Mouse (Mus musculus) Muller cell, postnatal 12 days (primary cell): ENCODE measurements around the gene Pth2.

Experiments used
- DNase-seq: peaks from one replicate; pipeline ENCODE4 v3.0.0-alpha.2; 2015; ENCODE audit errors: inconsistent ontology term

Pth2 gene

GRCm38 (mm10) chr7:45153586-45153985 is 27.2 kb upstream of the Pth2 start:
- no peak for DNase-seq

DNA sequence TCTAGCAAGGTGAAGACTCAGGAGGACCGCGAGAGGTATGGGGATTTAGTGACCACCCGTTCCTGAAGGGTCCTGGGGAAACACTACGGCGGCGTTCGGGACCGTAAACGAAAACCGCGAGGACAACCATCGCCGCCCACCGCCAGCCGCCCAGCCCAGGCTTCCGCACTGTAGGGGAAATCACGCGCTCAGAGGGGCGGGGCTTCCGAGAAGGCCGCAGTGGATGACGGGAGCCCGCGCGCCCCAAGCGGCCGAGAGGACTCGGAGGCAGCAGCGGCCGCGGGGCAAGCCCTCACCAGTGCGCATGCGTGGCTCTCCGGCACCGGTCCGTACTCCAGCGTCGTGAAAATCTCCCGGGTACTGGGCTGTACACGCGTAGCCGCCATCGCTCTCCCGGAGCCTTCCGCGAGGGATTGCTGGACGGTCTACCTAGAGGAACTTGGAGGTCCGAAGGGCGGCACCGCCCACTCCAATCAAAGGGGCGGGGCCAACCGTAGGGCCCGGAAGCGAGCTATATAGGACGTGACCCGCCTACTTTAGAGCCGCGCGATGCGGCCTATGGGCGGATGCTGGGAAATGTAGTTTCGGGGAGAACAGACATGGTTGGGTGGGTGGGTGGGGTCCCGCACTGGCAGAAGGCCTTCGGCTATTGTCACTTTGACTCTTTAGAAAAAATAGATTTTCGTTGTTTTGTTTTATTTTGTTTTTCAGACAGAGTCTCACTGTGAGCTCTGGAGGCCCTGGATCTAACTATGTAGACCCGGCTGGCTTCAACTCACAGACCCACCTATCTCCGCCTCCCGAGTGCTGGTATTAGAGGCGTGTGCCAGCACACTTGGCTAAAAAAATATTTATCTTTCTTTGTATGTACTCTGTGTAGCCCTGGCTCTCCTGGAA is 26.5 kb upstream of the Pth2 start, which contains the start of the genes Pih1d1 and Aldh16a1:
Gene Pih1d1, plus strand, starts transcription at position 208 of the 897 bp plus-strand sequence.
Gene Aldh16a1, minus strand, starts transcription at position 489 of the 897 bp plus-strand sequence.
- peak; percentile 98 for DNase-seq

- DNase-seq, result peak; percentile 50
Observed at GRCm38 (mm10) chr7:45154993-45155514, 25.7 kb upstream of the Pth2 start.

DNA sequence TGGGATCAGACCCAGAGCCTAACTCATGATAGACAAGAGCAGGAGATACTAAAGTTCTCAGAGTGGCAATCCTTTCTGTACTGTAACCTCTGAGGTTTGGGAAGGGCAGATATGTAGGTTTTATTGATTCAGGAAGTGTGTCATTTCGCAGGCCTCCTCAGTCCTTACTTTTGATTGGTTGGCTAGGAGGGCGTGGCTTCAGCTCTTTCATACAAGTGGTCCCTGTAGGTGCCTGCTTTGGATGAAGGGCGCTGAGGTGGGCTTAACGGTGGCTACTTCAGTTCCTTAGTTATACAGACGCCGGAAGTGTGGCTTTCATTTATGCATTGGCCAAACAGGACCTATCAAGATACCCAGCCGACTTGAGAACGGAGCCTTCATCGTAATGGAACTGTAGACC is 25.2 kb upstream of the Pth2 start:
- no peak for DNase-seq

- DNase-seq, result no peak
Observed at GRCm38 (mm10) chr7:45156206-45156605, 24.6 kb upstream of the Pth2 start.

GRCm38 (mm10) chr7:45157459-45157858 is 23.3 kb upstream of the Pth2 start:
- DNase-seq, result no peak

DNA sequence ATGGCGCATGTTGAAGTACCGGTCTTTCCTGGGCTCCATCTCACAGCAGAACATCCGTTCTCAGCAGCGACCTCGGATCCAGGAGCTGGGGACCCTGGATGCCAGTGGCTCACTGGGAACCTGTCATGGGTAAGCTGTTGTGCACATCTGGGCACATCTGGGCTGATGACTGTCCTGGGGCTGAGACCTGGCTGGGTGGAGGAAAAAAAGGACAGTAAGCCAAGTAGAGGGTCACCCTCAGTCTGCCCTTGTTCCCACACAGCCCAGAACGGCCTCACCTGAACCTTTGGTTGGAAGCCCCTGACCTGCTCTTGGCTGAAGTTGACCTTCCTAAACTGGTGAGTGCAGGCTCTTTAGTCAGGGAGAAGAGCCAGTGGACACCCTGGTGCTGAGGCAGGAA is 21.8 kb upstream of the Pth2 start:
- DNase-seq, result no peak

- DNase-seq, result no peak
Observed at GRCm38 (mm10) chr7:45160316-45160800, 20.4 kb upstream of the Pth2 start.

DNA sequence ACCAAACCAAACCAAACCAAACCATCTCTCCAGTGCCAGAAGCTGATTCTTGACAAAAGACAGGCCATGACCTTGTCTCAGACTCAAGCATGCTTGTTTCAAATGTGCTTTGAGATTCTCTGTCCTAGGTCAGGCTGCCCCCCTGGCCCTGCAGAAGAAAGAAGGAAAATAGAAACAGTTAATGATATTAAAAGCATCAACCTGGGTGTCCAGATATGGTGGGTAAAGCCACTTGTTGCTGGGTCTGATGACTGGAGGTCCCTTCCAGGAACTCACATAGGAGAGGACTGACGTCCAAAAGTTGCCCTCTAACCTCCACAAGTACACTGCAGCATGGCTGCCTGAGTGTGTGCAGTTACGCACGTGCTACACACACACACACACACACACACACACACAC is 19.9 kb upstream of the Pth2 start:
- DNase-seq, result no peak

DNA sequence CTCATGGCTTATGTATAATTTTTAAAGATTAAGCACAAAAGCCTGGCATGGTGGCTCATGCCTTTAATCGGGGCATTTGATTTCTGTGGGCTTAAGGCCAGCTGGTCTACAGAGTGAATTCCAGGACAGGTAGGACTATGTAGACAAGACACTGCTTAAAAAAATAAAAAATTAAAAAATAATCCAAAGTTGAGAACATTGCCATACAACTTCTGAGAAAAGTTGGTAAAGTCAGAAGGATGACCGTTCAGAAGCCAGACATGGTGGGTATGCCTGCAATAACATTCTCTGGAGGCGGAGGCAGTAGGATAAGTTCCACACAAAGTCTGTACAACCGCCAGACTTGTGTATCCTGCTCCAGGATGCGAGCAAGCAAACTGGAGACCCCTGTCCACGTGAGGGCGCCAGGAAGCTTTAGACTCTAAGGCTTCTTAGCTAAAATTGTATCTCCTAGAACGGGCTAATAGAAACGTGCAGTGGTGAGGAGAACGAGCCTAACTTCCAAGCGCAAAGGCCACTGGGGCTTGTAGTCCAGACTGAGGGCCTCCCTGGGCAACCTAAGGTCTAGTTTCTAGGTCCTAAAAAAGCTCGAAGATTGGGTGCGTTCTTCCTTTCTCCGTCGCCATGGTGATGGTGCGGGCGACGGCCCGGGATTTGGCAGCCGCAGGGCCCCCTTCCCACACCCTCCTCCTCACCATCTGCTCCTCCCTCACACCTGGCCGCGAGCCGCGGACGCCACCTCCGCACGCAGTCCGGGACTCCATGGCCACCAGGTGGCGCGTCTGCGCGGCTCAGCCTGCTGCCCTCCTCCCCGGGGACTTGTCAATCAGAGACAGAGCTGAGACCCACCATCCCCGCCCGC is 19.0 kb upstream of the Pth2 start:
- peak; percentile 90 for DNase-seq

DNA sequence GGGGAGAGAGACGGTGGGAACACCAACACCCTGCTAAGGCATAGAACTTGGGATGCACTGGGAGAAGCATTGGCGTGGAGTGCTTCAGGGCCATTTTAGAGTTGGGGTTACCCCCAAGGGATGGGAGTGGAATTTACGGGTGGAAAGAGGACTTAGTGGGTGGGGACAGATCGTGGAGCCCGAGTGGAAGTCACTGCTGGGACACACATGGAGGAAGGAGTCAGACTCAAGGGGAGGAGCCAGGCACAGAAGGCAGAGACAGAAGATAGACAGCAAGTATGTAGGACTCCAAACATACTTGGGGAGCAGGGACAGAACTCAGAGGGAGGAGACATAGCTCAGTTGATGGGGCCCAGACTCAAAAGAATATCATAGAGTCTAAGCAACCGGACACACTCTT is 18.2 kb upstream of the Pth2 start:
- no peak for DNase-seq

DNA sequence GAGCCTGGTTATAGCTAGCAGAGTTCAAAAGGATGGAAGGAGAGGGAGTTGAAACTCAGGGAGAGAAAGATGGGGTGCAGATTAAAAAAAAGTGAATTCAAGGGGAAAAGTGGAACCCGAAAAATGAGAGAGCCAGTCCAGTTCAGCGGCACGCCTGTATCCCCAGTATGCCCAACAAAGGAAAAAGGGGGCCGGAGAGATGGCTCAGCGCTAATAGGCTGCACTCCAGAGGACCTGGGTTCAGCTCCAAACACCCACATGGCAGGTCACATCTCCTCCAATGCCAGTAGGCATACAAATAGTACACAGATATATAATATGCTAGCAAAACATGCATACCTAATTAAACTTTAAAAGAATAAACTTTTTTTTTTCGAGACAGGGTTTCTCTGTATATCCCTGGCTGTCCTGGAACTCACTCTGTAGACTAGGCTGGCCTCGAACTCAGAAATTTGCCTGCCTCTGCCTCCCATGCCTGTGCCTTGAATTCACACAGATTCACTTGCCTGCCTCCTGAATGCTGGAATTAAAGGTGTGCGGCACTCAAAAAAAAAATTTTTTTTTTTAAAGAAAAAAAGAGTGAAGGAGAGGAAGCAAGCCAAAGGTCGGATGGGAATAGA is 17.7 kb upstream of the Pth2 start:
- no peak for DNase-seq

- DNase-seq, result peak; percentile 46
Observed at GRCm38 (mm10) chr7:45163735-45164490, 16.9 kb upstream of the Pth2 start, which contains the start of gene Slc17a7. TSS of gene Slc17a7 (plus strand) at chr7:45163949.

DNA sequence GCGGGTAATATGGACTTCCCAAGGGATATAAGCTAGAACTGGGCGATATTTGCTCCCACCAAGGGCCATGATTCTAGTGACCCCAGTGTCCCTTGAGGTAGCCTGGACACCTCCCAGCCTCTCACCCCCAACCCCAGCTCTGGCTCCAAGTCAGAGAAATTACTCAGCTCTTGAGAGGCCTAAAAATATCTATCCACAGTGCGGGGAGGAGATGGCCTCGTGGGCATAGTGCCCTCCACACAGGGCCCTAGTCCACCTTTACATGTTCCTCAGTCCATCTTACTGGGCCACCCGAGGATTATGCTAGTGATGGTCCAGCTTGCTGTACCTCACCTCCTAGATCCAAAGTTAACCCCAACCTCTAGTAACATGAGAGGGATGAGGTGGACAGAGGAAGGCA is 16.0 kb upstream of the Pth2 start:
- DNase-seq, result no peak

DNA sequence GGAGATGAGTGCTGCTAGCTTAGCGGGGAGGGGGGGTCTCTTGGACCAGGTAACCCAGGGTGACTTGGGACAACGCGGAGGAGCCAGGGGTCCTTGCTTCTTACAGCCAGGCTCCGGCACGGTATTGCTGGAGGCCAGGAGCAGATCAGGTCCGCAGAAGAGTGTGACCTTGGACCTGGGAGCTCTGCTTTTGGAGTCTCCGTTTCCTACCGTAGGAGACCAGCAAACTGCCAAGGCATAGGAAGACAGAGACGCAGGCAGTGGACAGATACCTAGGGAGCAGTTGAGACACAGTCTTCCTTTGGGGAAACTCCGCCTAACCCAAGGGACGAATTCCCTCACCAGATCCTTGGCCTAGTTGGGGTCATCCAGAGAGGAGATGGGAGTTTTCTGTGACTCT is 15.1 kb upstream of the Pth2 start:
- DNase-seq, result no peak

DNA sequence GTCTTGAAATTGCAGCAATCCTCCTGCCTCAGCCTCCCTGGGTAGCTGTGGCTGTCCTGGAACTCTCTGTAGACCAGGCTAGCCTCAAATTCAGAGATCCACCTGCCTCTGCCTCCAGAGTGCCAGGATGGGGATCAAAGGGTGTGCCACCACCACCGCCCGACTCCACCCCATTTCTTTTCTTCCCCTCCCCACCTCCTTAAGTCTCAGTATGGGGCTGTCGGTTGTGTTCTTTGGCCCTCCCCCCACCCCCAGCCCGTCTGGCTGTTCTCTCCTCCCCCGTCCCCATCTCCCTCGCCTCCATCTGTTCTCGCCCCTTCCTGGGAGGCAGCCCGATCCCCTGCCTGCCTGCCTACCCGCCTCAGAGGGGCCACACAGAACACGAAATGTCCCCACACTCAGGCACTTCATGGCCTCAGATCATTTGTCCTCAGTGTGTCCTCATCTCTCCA is 13.8 kb upstream of the Pth2 start:
- no peak for DNase-seq

DNA sequence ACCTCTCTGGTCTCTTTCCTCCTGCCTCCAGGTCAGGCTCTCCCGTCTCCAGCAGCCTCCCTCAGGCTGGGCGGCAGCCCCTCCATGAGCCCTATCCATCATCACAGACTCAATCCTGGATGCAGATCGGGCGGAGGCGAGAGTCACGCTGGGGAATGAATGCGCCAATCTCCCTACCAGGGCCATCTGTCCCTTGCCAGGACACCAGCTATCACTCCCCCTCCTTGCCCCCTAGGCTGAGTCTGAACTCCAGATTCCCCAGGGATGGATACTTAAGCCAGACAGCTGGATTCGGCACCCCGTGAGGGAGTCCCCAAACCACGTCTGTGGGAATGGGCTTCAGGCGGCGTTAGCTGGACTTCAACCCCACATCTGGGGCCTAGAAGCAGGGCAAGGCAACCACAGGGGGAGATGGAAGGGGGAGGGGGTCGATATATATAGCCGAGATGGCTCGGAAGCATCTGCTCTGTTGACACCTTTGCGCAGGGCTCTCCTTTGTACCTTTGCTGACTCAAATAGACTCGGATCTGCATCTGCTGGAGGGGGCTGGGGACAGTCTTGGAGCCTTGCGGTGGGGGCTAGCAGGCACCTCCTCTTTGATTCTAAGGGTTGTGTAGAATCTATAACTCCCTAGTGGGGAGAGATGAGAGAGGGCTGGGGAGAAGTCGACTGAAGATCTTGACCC is 12.9 kb upstream of the Pth2 start:
- DNase-seq, result no peak

- DNase-seq, result no peak
Observed at GRCm38 (mm10) chr7:45168656-45169055, 12.1 kb upstream of the Pth2 start.

GRCm38 (mm10) chr7:45169495-45169894 is 11.3 kb upstream of the Pth2 start:
- no peak for DNase-seq

- DNase-seq, result no peak
Observed at GRCm38 (mm10) chr7:45172974-45173373, 7.8 kb upstream of the Pth2 start.
